Mouse (Mus musculus) ES-E14 (cell line): ENCODE data around the gene Sccpdh.

Source experiments
- HCFC1 ChIP-seq: IDR thresholded peaks from 2 replicates; pipeline ENCODE4 v1.6.1; 2012; ENCODE audit warnings: low read length, inconsistent platforms, borderline replicate concordance; ENCODE audit not compliant: insufficient read depth
- MAFK ChIP-seq: IDR thresholded peaks from 2 replicates; pipeline ENCODE4 v1.6.1; 2014; ENCODE audit warnings: mild to moderate bottlenecking, low read depth, low read length, inconsistent platforms; ENCODE audit not compliant: insufficient read depth

- no peak for TF ChIP-seq HCFC1
- TF ChIP-seq MAFK = no peak
Observed at GRCm38 (mm10) chr1:179710739-179711138, 42.7 kb downstream of the Sccpdh start.
